Mouse (Mus musculus) hindbrain, embryonic 16.5 days (tissue): Measurements from ENCODE around the gene Mgst1. TPM values are rescaled to one million over a fixed set of nuclear protein-coding genes. Genes with fewer than 3 reads are reported as not detected.

Experiments used
- polyA plus RNA-seq: library from polyadenylated mRNA; unstranded; fragments of >200 nt; fragmentation: Nextera tagmentation; extraction: Ambion mirVana; gene quantifications from 2 replicates; pipeline ENCODE4 v1.2.1, GENCODE M21; 2015

The Mgst1 gene
- polyA plus RNA-seq, 1 experiment from 2014 or later, result 111 TPM

Other genes starting within 250 kb of the Mgst1 start
- not detected in 2 replicates for gene Slc15a5, start 60.4 kb upstream of the Mgst1 start, polyA plus RNA-seq